Mouse (Mus musculus): Measurements from ENCODE around the gene Tedc2. TPM values are rescaled to one million over a fixed set of nuclear protein-coding genes. Genes with fewer than 3 reads are reported as not detected.
A peak's percentile ranks its signal among the peaks of the same experiment; 100 is the strongest.

Tedc2 gene
- polyA plus RNA-seq (2015; fragmentation: Nextera tagmentation; extraction: Ambion mirVana), result 7.6 and 9.7 TPM in 2 replicates

GRCm38 (mm10) chr17:24220435-24221411, at the start of gene Tedc2:
TSS of gene Tedc2 (minus strand) at chr17:24220851.
- Histone ChIP-seq H3K9me3 (replicated peaks; ENCODE audit: control insufficient read depth, low read length) (no peaks in the 10 kb centered on the region), H3K4me1 (ENCODE audit: control insufficient read depth, insufficient read depth, low read length) (peaks cover 14% of the 10 kb centered on the region), H3K27ac (ENCODE audit: low read length) (peak within 1 kb of the TSS; percentile 13; the same call in 1 of the 2 replicates), H3K9ac (ENCODE audit: low read length) (peak within 1 kb of the TSS; percentile 82), H3K36me3 (ENCODE audit: control insufficient read depth, insufficient read depth, low read length) (peaks cover 5% of the 10 kb centered on the region; the same call in 1 of the 2 replicates), H3K4me3 (replicated peaks; ENCODE audit: low read length) (peak within 1 kb of the TSS; percentile 73), H3K4me2 (ENCODE audit: low read depth, low read length) (peak within 1 kb of the TSS; percentile 92), H3K27me3 (ENCODE audit: control insufficient read depth, insufficient read depth, low read length) (no peaks in the 10 kb centered on the region)
- peak; percentile 93 for ATAC-seq (ENCODE audit: insufficient read depth, low FRiP score)
- 3% methylated on average over 41 of the region's 41 CpGs for WGBS

- H3K27ac ChIP-seq (ENCODE audit: low read length), result no peak overlapping the region
- H3K9me3 ChIP-seq (replicated peaks; ENCODE audit: control insufficient read depth, low read length), result no peaks in the 10 kb centered on the region
- no peak overlapping the region for H3K4me3 ChIP-seq (replicated peaks; ENCODE audit: low read length)
- no peak overlapping the region for H3K4me2 ChIP-seq (ENCODE audit: low read depth, low read length)
- H3K27me3 ChIP-seq (ENCODE audit: control insufficient read depth, insufficient read depth, low read length), result no peaks in the 10 kb centered on the region
- 86% methylated on average over 1 of the region's 1 CpGs for WGBS
- ATAC-seq (ENCODE audit: insufficient read depth, low FRiP score), result no peak
- H3K9ac ChIP-seq (ENCODE audit: low read length), result no peak overlapping the region
- H3K36me3 ChIP-seq (ENCODE audit: control insufficient read depth, insufficient read depth, low read length), result no peaks in the 10 kb centered on the region
- H3K4me1 ChIP-seq (ENCODE audit: control insufficient read depth, insufficient read depth, low read length), result no peaks in the 10 kb centered on the region
Measured at GRCm38 (mm10) chr17:24267133-24267532, 46.5 kb upstream of the Tedc2 start.

- Histone ChIP-seq H3K27ac (ENCODE audit: low read length) (no peak overlapping the region), H3K9me3 (replicated peaks; ENCODE audit: control insufficient read depth, low read length) (no peaks in the 10 kb centered on the region), H3K4me2 (ENCODE audit: low read depth, low read length) (no peak overlapping the region), H3K4me1 (ENCODE audit: control insufficient read depth, insufficient read depth, low read length) (no peaks in the 10 kb centered on the region), H3K4me3 (replicated peaks; ENCODE audit: low read length) (no peak overlapping the region), H3K9ac (ENCODE audit: low read length) (no peak overlapping the region), H3K27me3 (ENCODE audit: control insufficient read depth, insufficient read depth, low read length) (no peaks in the 10 kb centered on the region), H3K36me3 (ENCODE audit: control insufficient read depth, insufficient read depth, low read length) (no peaks in the 10 kb centered on the region)
- ATAC-seq (ENCODE audit: insufficient read depth, low FRiP score), result no peak
- 82% methylated on average over 2 of the region's 2 CpGs for WGBS
Measured at GRCm38 (mm10) chr17:24264766-24265165, 44.1 kb upstream of the Tedc2 start.

GRCm38 (mm10) chr17:24260516-24260915, 39.9 kb upstream of the Tedc2 start:
- Histone ChIP-seq H3K36me3 (ENCODE audit: control insufficient read depth, insufficient read depth, low read length) (no peaks in the 10 kb centered on the region), H3K4me1 (ENCODE audit: control insufficient read depth, insufficient read depth, low read length) (no peaks in the 10 kb centered on the region), H3K27ac (ENCODE audit: low read length) (no peak overlapping the region), H3K27me3 (ENCODE audit: control insufficient read depth, insufficient read depth, low read length) (no peaks in the 10 kb centered on the region), H3K9me3 (replicated peaks; ENCODE audit: control insufficient read depth, low read length) (no peaks in the 10 kb centered on the region), H3K9ac (ENCODE audit: low read length) (no peak overlapping the region), H3K4me2 (ENCODE audit: low read depth, low read length) (no peak overlapping the region), H3K4me3 (replicated peaks; ENCODE audit: low read length) (no peak overlapping the region)
- no peak for ATAC-seq (ENCODE audit: insufficient read depth, low FRiP score)
- 76% methylated on average over 4 of the region's 4 CpGs for WGBS

GRCm38 (mm10) chr17:24259702-24260101, 39.1 kb upstream of the Tedc2 start:
- 63% methylated on average over 5 of the region's 5 CpGs for WGBS

GRCm38 (mm10) chr17:24258981-24259380, 38.3 kb upstream of the Tedc2 start:
- no peak for ATAC-seq (ENCODE audit: insufficient read depth, low FRiP score)
- Histone ChIP-seq H3K9me3 (replicated peaks; ENCODE audit: control insufficient read depth, low read length) (no peaks in the 10 kb centered on the region), H3K36me3 (ENCODE audit: control insufficient read depth, insufficient read depth, low read length) (no peaks in the 10 kb centered on the region), H3K4me1 (ENCODE audit: control insufficient read depth, insufficient read depth, low read length) (no peaks in the 10 kb centered on the region), H3K27ac (ENCODE audit: low read length) (no peak overlapping the region), H3K4me3 (replicated peaks; ENCODE audit: low read length) (no peak overlapping the region), H3K9ac (ENCODE audit: low read length) (no peak overlapping the region), H3K4me2 (ENCODE audit: low read depth, low read length) (no peak overlapping the region), H3K27me3 (ENCODE audit: control insufficient read depth, insufficient read depth, low read length) (no peaks in the 10 kb centered on the region)
- 49% methylated on average over 4 of the region's 4 CpGs for WGBS

More at GRCm38 (mm10) chr17:24259702-24260101, 39.1 kb upstream of the Tedc2 start:
- no peaks in the 10 kb centered on the region for H3K36me3 ChIP-seq (ENCODE audit: control insufficient read depth, insufficient read depth, low read length)
- no peak overlapping the region for H3K4me3 ChIP-seq (replicated peaks; ENCODE audit: low read length)
- no peaks in the 10 kb centered on the region for H3K9me3 ChIP-seq (replicated peaks; ENCODE audit: control insufficient read depth, low read length)
- no peaks in the 10 kb centered on the region for H3K4me1 ChIP-seq (ENCODE audit: control insufficient read depth, insufficient read depth, low read length)
- H3K27ac ChIP-seq (ENCODE audit: low read length), result no peak overlapping the region
- no peak overlapping the region for H3K4me2 ChIP-seq (ENCODE audit: low read depth, low read length)
- no peaks in the 10 kb centered on the region for H3K27me3 ChIP-seq (ENCODE audit: control insufficient read depth, insufficient read depth, low read length)
- ATAC-seq (ENCODE audit: insufficient read depth, low FRiP score), result no peak
- no peak overlapping the region for H3K9ac ChIP-seq (ENCODE audit: low read length)

GRCm38 (mm10) chr17:24252329-24252728, 31.7 kb upstream of the Tedc2 start:
- WGBS, result 94% methylated on average over 2 of the region's 2 CpGs
- H3K4me2 ChIP-seq (ENCODE audit: low read depth, low read length), result no peak overlapping the region; the same call in 1 of the 2 replicates
- no peaks in the 10 kb centered on the region for H3K27me3 ChIP-seq (ENCODE audit: control insufficient read depth, insufficient read depth, low read length)
- H3K27ac ChIP-seq (ENCODE audit: low read length), result no peak overlapping the region
- no peak for ATAC-seq (ENCODE audit: insufficient read depth, low FRiP score)
- no peak overlapping the region; the same call in 1 of the 2 replicates for H3K9ac ChIP-seq (ENCODE audit: low read length)
- no peaks in the 10 kb centered on the region for H3K9me3 ChIP-seq (replicated peaks; ENCODE audit: control insufficient read depth, low read length)
- peaks cover 13% of the 10 kb centered on the region for H3K4me1 ChIP-seq (ENCODE audit: control insufficient read depth, insufficient read depth, low read length)
- no peak overlapping the region for H3K4me3 ChIP-seq (replicated peaks; ENCODE audit: low read length)
- H3K36me3 ChIP-seq (ENCODE audit: control insufficient read depth, insufficient read depth, low read length), result peaks cover 11% of the 10 kb centered on the region

- peak; percentile 100 for ATAC-seq (ENCODE audit: insufficient read depth, low FRiP score)
- no peaks in the 10 kb centered on the region for H3K9me3 ChIP-seq (replicated peaks; ENCODE audit: control insufficient read depth, low read length)
- H3K4me1 ChIP-seq (ENCODE audit: control insufficient read depth, insufficient read depth, low read length), result peaks cover 13% of the 10 kb centered on the region
- H3K27me3 ChIP-seq (ENCODE audit: control insufficient read depth, insufficient read depth, low read length), result no peaks in the 10 kb centered on the region
- H3K9ac ChIP-seq (ENCODE audit: low read length), result peak within 1 kb of the TSS; percentile 85
- WGBS, result under 1% methylated on average over 48 of the region's 48 CpGs
- peak within 1 kb of the TSS; percentile 90 for H3K4me3 ChIP-seq (replicated peaks; ENCODE audit: low read length)
- peak within 1 kb of the TSS; percentile 77 for H3K27ac ChIP-seq (ENCODE audit: low read length)
- H3K4me2 ChIP-seq (ENCODE audit: low read depth, low read length), result peak within 1 kb of the TSS; percentile 71
- H3K36me3 ChIP-seq (ENCODE audit: control insufficient read depth, insufficient read depth, low read length), result peaks cover 11% of the 10 kb centered on the region
Measured at GRCm38 (mm10) chr17:24251320-24252069, 30.8 kb upstream of the Tedc2 start, which contains the start of gene Ccnf. TSS of gene Ccnf (minus strand) at chr17:24251484.

GRCm38 (mm10) chr17:24250988-24251319, 30.3 kb upstream of the Tedc2 start:
- Histone ChIP-seq H3K9me3 (replicated peaks; ENCODE audit: control insufficient read depth, low read length) (no peaks in the 10 kb centered on the region), H3K4me1 (ENCODE audit: control insufficient read depth, insufficient read depth, low read length) (peaks cover 13% of the 10 kb centered on the region), H3K4me2 (ENCODE audit: low read depth, low read length) (peak overlapping the region; percentile 71), H3K27me3 (ENCODE audit: control insufficient read depth, insufficient read depth, low read length) (no peaks in the 10 kb centered on the region), H3K4me3 (replicated peaks; ENCODE audit: low read length) (peak overlapping the region; percentile 90), H3K27ac (ENCODE audit: low read length) (peak overlapping the region; percentile 77), H3K9ac (ENCODE audit: low read length) (peak overlapping the region; percentile 85), H3K36me3 (ENCODE audit: control insufficient read depth, insufficient read depth, low read length) (peaks cover 11% of the 10 kb centered on the region)
- ATAC-seq (ENCODE audit: insufficient read depth, low FRiP score), result no peak
- WGBS, result 0% methylated on average over 32 of the region's 32 CpGs

Data from stomach, embryonic 16.5 days (tissue).